Mouse (Mus musculus) brain, embryonic 14.5 days (tissue): ENCODE measurements around the gene 4632433K11Rik.

Experiments used
- CTCF ChIP-seq: fragments of 200-500 bp; IDR thresholded peaks from 2 replicates; pipeline ENCODE4 v1.5.1; 2012; ENCODE audit warnings: inconsistent platforms, mild to moderate bottlenecking, moderate library complexity, borderline replicate concordance; ENCODE audit not compliant: insufficient read depth, insufficient read length; ENCODE audit errors: extremely low read depth
- POLR2A ChIP-seq: fragments of 200-500 bp; IDR thresholded peaks from 2 replicates; pipeline ENCODE4 v1.6.1; 2012; ENCODE audit warnings: mild to moderate bottlenecking, inconsistent platforms, borderline replicate concordance; ENCODE audit not compliant: poor library complexity, insufficient read depth, insufficient read length, severe bottlenecking; ENCODE audit errors: extremely low read depth

GRCm38 (mm10) chr7:5060944-5061773 is 27.2 kb downstream of the 4632433K11Rik start:
- TF ChIP-seq POLR2A (no peak), CTCF (peak; percentile 62)
